Mouse (Mus musculus) erythroid progenitor cell, adult 5-6 weeks (primary cell): Measurements from ENCODE around the gene Hpse. TPM values are rescaled to one million over a fixed set of nuclear protein-coding genes. Genes with fewer than 3 reads are reported as not detected.

Experiments
- ATAC-seq: replicated peaks from 2 replicates; pipeline ENCODE4 v1.8.0; 2016; ENCODE audit warnings: moderate number of reproducible peaks, mild to moderate bottlenecking, moderate TSS enrichment, inconsistent platforms; ENCODE audit not compliant: poor library complexity, low FRiP score, severe bottlenecking
- total RNA-seq, 2 experiments: library from RNA; stranded (forward) in 1 of 2; stranded (reverse) in 1 of 2; fragments of 150-400 nt in 1 of 2; fragments of 186-747, 209-891 nt in 1 of 2; gene quantifications; 2 replicates each; pipeline versions ENCODE4 v1.2.3 to v1.2.4; 2015 to 2017; ENCODE audit warnings: low replicate concordance in 2 of 2

Gene Hpse
- 2.5 and 4.0 TPM in 2 replicates for total RNA-seq (2015; ENCODE audit: low replicate concordance)
- total RNA-seq (2017; ENCODE audit: low replicate concordance), result 1.7 and 6.2 TPM in 2 replicates

DNA sequence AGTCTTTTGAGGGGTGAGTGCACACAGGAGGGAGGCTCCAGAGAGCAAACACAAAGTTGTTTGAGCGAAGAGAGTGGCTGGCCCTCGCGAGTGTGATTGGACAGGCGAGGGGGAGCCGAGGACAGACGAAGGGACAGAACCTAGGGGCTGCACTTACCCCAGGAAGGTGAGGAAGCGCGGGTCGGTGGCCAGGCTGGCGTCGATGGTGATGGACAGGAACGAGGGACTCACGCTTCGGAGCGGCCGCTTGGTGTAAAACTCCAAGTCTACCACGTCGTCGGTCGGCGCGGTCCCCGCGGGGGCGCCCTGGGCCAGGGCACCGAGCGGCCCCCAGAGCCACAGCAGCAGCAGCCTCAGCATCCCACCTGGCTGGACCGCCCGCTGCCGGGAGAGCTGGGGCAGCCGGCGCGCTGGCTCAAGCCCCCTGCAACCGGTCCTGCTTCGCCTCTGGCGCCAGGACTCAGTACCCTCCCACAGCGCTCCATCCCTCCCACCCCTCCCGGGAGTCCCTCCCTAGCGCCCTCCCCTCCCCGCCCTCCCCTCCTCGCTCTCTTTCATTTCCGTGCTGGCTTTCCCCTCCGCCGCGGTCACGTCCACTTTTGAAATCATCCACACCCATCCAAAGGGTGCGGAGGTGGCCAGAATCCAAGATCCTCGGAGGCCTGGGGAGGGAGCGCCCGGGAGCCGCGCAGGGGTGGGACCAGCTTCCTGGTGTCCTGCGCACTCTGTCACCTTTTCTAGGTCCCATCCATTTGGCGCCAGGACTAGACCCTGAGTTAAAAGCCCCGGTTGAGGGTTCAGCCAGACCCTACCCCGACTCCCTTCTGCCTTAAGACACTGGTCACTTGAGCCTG, at the start of gene Hpse:
Hpse (minus strand) TSS at position 482 of the 854 bp plus-strand sequence.
- ATAC-seq, result no peak

DNA sequence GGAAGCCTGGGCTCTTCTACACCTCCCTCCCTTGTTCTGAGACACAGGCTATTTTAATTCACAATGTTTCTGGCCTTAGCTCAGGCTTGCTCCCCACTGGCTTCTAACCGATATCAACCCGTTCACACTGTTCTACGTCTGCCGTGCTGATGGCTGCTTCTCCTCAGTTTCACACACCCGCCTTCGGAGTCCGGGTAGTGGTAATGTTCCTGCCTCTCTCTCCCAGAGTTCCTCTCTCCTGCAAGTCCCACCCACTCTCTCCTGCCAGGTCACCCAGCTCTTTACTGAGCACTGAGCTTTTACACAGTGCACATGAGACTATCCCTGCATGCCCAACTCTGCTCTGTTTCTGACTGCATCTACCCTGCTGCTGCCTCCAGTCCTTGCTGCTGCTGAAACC, 46.5 kb upstream of the Hpse start:
- ATAC-seq, result no peak

DNA sequence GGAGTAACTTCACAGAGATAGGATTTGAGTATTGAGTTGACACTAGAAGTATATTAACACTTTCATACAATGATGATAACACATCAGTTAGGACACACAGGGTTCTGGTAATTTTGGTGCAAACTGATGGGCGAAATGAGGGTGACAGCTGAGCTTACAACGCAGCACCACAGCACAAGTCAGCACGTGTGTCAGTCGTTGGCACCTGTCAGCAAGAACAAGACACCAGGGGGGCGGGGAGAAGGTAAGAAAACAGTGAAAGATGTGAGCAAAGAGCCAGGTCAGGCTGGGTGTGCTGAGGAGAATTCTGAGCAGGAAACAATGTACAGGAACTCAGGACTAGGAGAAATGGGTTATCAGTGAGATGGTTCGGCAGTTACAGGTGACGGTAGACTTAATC, 42.2 kb upstream of the Hpse start:
- ATAC-seq, result no peak

DNA sequence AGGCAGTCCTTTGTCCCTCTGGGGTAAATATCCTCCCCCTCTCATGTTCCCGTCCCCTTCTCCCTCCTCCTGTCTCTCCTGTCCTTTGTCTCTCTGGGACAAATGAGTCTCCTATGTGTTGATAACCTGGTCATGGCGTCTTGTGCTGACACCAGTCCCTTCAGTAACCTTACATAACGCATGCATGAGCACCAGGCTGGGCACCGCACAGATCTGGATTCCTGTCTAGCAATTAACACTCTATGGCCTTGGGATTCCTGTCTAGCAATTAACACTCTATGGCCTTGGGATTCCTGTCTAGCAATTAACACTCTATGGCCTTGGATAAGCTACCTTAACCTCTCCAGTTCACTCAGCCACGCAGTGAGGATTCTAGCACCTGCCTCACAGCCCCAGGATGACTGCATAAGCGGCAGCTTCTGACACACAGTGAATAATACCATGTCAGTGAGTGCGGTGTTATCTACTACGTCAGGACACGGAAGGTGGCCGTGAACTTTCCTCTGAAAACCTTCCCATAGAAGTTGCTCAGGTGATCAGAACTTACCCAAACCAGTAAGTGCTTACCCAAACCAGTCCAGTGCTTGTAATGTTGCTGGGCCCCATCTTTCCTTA, 40.6 kb upstream of the Hpse start:
- no peak for ATAC-seq

DNA sequence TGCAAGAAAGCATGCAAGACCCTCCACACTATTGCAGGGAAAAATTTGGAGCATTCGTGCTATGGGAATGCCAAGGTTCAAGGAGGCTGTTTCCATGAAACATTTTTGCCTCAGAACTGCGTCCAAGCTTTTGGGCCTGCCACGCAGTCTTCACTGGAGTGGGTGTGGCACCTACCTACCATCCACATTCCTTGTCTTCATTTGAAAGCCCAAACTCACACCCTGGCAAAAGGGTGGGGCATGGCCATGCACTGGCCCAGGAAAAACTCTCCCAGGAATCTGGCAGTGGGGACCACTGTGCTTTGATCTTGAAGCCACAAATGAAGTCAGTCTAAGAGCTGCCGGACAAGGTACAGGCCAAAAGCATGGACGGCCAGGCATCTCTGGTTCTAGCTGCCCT, 38.6 kb upstream of the Hpse start:
- ATAC-seq, result no peak

DNA sequence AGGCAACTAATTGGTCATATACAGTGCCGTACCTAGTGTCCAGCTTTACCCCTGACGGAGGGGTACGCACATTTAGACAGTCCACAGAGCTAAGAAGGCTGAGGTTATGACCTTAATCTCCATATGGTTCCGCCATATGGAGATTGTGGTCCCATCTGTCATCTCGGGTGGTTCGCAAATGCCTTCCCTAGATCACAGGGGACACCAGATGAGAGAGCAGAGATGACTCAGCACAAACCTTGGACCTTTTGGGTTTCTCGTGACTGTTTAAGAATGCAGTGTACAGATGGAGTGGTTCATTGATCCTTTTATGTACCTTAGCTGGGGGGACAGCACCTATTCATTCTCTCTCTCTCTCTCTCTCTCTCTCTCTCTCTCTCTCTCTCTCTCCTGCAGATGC, 33.9 kb upstream of the Hpse start:
- no peak for ATAC-seq

DNA sequence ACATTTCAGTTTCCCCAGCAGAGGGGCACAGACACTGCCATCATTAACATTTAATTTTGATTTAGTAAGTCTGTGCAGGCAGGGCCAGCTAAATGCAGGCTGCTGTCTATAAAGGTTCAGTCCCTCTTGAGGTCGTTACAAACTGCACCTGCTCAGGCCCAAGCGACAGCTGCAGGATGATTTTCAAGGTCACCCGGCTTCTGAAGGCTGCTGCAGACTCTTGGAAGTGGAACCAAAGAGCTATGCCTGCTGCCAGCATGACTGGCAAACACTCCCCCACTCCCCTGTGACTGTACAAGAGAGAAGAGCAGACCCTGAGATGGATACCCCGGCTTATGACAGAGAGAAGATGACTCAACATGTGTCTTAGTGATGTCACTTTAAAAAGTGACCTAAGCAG, 32.1 kb upstream of the Hpse start:
- no peak for ATAC-seq

DNA sequence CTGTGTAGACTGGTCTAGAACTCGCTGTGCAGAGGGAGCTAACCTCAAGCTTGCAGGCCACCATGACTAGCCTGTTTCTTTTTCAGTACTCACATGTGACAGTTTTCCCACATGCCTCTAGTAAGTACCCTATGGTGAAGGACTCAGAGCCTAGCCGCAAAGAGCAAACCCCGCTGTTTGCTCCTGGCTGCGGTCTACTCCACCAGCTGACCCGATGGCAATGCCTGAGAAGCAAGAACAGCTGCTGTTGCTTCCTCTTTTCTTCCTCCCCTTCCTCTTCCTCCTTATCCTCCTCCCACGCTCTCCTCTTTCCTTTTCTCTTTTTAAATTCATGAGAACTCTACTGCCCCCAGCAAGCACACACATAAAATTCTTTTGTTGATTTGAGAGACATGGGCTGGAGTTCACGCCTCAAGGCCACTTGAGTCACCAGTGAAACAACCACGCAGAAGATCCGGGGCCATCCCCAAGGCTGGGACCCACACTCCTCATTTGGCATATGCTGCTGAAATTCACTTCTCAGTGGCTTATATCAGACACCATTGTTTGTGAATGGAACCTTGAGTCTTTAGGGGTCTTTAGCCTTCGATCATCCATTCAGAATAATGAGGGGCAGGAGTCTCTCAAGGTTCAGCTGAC, 31.2 kb upstream of the Hpse start:
- ATAC-seq, result no peak

DNA sequence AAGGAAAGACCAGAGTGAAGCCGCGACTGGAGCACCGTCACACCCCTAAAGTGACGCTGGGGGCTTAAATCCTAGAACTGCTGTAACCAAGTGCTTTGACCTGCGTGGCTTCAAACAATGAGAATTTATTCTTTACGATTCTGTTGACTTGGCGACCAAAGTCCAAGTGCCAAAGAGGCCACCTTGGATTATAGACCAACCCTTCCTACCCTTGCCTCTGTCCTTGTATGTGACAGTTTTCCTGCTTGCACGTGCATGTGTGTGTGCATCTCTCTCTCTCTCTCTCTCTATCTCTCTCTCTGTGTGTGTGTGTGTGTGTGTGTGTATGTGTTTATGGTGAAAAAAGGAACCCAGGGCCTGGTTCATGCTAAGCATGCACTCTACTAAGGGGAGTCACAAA, 19.3 kb upstream of the Hpse start:
- ATAC-seq, result no peak

DNA sequence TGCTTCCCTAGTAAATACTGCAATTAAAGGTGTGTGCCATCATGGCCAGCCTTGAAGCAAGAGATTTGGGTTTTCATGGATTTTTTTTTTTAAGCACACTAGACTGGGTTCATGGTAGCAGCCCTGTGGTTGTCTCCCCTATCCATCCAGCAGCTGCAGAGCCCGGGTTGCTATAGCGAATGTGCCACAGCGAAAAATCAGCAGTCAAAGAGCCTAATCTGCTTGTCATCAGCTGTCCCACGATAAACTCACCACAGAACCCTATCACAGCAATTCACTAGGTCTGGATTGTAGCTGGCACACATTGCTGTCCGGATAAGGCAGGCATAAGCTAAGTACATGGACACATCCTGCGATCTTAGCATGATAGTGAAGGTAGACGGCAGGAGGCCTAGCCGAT, 17.4 kb upstream of the Hpse start:
- ATAC-seq, result no peak

DNA sequence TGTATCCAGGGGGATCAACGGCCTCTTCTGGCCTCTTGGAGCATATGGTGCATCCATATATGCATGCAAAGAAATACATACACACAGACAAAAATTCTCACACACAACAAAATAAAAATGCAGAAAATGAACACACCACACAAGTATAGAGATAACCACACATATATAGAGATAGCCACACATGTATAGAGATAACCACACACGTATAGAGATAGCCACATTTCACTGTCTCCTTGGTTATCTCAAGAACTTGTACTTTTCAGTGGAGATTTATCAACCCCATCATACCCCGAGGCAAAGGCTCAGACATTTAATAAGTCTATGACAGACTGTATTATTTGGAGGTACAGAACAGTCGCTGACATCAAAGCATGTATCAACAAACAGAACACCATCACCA, 15.0 kb upstream of the Hpse start:
- no peak for ATAC-seq

DNA sequence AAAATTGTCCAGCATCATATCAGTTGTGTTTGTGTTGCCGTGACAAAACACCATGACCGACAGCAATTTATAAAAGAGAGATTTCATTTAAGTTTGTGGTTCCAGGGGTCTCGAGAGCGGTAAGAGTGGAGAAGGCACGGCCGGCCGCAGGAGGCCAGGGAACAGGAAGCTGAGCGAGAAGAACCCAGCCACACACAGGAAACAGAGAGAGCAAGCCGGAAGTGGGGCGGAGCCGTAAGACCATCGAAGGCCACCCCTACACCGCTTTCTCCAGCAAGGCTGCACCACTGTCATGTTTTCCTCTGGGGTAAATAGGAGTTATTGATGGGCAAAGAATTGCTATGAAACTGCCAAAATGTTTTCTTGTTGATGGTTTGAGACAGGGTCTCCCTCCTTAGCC, 9.2 kb upstream of the Hpse start:
- ATAC-seq, result no peak

DNA sequence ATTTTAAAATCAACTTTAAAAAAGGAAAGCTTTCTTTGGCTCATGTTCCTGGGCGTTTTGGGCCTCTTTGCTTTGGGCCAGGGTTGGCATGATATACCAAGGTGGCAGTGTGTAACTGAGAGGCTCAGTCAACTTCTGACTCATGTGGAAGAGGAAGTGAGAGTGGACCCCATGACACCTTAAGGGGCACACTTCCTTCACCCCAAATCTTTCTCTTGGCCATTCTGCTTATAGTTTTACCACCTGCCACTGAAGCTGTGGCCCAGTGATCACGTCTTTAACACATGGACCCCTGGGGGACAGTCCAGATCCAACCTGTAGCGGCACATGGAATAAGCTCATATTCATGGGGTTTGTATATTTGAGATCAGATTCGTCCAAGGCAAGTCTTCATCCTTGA, 6.5 kb upstream of the Hpse start:
- no peak for ATAC-seq

DNA sequence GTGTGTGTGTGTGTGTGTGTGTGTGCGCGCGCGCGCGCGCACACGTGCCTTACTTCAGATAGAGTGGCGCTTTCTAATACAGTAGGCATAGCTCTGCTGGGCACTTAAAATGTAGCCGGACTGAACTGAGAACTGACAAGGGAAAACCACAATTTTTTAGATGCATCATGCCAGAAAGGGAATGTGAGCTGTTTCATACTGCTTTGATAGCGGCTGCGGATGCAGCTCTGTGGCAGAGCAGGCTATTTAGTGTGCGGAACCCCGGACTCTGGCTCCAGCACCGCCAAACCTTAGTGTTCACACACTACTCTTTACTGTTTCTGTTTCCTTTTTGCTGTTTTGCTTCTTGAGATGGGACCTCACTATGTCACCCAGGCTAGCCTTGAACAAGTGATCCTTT, 2.8 kb downstream of the Hpse start:
- no peak for ATAC-seq

DNA sequence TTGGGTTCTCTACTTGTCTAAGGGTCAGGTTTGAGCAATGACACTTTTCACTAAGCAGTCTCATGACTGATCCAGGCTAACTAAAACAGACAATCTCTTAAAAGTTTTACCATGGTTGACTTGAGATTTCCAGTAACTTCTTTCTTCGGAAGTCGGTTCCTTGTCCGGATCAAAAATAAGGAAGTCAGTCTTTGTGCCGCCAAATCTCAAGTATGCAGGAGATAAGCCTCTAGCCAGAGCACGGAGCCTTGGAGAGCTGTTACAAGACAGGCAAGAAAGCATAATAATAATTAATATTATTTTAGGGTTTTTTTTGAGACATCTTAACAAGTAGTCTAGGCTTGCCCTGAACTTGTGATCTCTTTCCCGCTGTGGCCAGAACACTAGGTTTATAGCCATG, 8.3 kb downstream of the Hpse start:
- ATAC-seq, result no peak

DNA sequence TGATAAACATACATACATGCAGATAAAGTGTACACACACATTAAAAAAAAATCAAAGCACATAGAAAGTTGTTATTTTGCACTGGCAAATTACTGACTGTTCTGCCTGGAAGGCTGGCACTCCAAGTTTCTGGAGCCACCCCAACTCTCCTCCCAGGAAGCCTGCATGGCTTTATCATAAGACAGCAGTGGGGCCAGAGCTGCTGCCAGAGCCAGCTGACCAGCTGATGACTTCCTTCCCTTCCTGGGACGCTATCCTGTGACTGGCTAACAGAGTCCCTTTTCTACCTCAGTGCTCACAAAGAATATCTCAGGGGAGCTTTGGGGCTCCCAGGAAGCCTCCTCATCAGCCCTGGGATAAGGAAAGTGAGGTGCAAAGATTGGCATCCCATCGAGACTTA, 9.5 kb downstream of the Hpse start:
- ATAC-seq, result no peak

DNA sequence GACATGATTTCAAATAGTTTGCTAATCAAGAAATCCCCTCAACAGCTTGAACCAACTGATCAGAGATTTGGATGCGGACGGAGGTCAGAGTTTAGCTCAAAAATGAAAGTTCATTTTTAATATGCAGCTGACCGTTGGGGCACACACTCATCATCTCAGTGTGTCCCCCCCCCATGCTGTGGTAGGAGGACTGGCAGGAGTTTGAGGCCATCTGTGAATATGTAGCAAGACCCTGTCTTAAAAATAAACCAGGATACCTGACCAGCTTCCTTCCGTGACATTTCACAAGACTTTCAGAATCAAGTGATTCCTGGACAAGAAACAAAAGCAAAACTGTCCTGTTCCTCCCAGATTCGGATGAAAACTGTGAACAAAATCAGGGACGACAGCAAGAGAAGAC, 10.5 kb downstream of the Hpse start:
- no peak for ATAC-seq

DNA sequence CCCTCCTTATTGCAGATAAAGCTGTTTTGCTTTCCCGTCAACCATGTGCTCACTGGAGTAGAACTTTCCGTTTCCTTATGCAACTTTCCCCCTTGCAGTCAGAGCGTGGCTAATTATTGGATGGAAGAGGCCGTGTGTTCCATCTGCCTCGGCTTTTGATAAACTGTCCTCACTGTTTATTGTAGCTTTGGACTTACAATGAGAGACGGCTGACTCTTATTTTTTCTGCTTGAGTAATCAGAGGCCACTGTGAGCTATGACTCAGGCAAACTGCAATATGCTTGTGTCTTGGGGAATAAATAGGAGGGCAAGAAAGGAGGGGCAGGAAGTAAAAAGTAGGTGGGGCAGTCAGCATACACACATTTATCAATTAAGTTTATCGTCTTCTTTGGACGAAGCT, 12.8 kb downstream of the Hpse start:
- no peak for ATAC-seq

DNA sequence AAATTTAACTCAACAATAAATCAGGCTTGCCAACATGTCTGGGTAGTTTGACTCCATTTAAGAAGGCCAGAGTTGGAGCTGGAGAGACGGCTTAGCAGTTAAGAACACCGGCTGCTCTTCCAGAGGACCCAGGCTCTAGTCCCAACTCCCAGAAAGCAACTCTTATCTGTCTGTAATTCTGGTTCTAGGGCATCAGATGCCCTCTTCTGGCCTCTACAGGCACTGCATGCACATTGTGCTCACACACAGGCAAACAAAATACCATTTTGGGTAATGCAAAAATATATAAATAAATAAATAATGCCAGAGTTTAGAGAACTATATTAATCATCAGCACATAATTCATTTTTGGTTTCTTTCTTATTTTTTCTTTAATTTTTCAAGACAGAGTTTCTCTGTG, 15.2 kb downstream of the Hpse start:
- ATAC-seq, result no peak

DNA sequence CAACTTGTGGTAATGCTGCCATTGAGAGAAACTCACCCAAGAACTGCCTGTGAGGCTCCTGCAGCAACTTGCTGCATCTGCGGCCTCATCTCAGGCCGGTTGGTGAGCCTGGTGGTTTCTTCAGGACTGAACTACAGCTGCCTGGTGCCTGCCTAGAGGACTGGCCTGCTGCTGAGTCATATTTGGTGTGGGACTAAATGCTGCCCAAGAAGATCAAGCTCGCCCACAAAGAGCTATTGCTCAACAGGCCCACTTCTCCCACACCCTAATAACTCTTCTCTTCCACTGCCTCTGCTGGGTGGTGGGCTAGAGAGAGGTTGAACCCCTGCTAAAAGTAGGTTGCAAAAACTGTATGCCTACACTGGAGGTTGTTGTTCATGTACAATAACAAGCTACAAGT, 17.2 kb downstream of the Hpse start:
- ATAC-seq, result no peak
